Mouse (Mus musculus) embryonic facial prominence, embryonic 11.5 days (tissue): ENCODE results near the gene Fars2. TPM values are rescaled to one million over a fixed set of nuclear protein-coding genes. Genes with fewer than 3 reads are reported as not detected.

Source experiments
- ATAC-seq: fragments of 200-750 bp; cut with Nextera tagmentation; replicated peaks from 2 replicates; pipeline ENCODE4 v1.8.0; 2017; ENCODE audit warnings: low read depth; ENCODE audit not compliant: insufficient number of reproducible peaks, low FRiP score, low TSS enrichment
- DNase-seq: peaks from one replicate; pipeline ENCODE4 v3.0.0-alpha.2; 2015; ENCODE audit warnings: low spot score
- H3K27ac ChIP-seq: fragments of 300-500 bp; sonication (generic); replicated peaks from 2 replicates; pipeline ENCODE4 v1.5.1; 2014; ENCODE audit warnings: mild to moderate bottlenecking, low read depth, low read length, control low read depth
- H3K27me3 ChIP-seq: fragments of 300-500 bp; sonication (generic); 2 replicates; pipeline ENCODE4 v1.6.1; 2014; ENCODE audit warnings: mild to moderate bottlenecking, low read length, moderate library complexity, mixed read lengths; ENCODE audit not compliant: control insufficient read depth, insufficient read depth
- H3K36me3 ChIP-seq: fragments of 300-500 bp; sonication (generic); replicated peaks from 2 replicates; pipeline ENCODE4 v1.6.1; 2014; ENCODE audit warnings: low read depth, mild to moderate bottlenecking, low read length, moderate library complexity, mixed read lengths; ENCODE audit not compliant: control insufficient read depth, insufficient read depth
- H3K4me1 ChIP-seq: fragments of 300-500 bp; sonication (generic); 2 replicates; pipeline ENCODE4 v1.6.1; 2014; ENCODE audit warnings: low read length, mixed read lengths; ENCODE audit not compliant: control insufficient read depth, insufficient read depth
- H3K4me2 ChIP-seq: fragments of 300-500 bp; sonication (generic); 2 replicates; pipeline ENCODE4 v1.6.1; 2014; ENCODE audit warnings: low read depth, mild to moderate bottlenecking, control low read depth, low read length, moderate library complexity
- H3K4me3 ChIP-seq: fragments of 300-500 bp; sonication (generic); 2 replicates; pipeline ENCODE4 v1.5.1; 2014; ENCODE audit warnings: low read depth, low read length, control low read depth
- H3K9ac ChIP-seq: fragments of 300-500 bp; sonication (generic); replicated peaks from 2 replicates; pipeline ENCODE4 v1.6.1; 2014; ENCODE audit warnings: mild to moderate bottlenecking, control low read depth, low read length
- H3K9me3 ChIP-seq: fragments of 300-500 bp; sonication (generic); replicated peaks from 2 replicates; pipeline ENCODE4 v1.6.1; 2016; ENCODE audit warnings: mild to moderate bottlenecking, low read length, inconsistent platforms, mixed read lengths; ENCODE audit not compliant: control insufficient read depth
- WGBS: fragments of 180-500 bp; shearing (Covaris S2); extraction: QIAGEN DNeasy Blood & Tissue Kit; methylation state at CpG from one replicate; pipeline ENCODE4 v1.1.7; 2014; 5-methylcytosine and 5-hydroxymethylcytosine counted together
- polyA plus RNA-seq: library from polyadenylated mRNA; unstranded; fragments of >200 nt; fragmentation: Nextera tagmentation; extraction: Ambion mirVana; gene quantifications from 2 replicates; pipeline ENCODE4 v1.2.1, GENCODE M21; 2014

Gene Fars2
- polyA plus RNA-seq, 1 experiment from 2014 or later, result 28.1 TPM

DNA sequence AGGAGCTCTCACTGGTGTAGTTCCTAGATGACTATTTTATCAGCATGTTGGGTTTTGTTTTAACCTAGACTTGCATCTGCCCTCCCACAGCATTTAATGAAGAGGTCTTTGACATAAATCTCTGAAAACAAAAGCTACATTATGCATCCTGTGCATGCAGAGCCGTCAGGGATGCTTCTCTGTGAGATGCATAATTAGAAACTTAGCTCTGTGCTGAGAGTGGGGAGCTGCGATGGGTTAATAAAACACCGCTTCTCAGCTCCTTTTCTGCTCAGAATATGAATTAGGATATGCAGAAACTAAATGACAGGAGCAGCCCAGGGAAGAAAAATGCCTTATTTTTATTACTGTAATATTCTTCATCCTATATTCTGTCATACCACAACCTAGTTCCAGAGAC lies 251.6 kb downstream of the Fars2 start:
- H3K27me3 ChIP-seq, result no peaks in the 10 kb centered on the region
- no peak overlapping the region for H3K27ac ChIP-seq
- DNase-seq (no peak), ATAC-seq (no peak)
- H3K9me3 ChIP-seq, result no peaks in the 10 kb centered on the region
- H3K4me3 ChIP-seq, result no peak overlapping the region
- 57% methylated on average over 3 of the region's 3 CpGs for WGBS
- no peaks in the 10 kb centered on the region for H3K36me3 ChIP-seq
- H3K9ac ChIP-seq, result no peak overlapping the region
- no peaks in the 10 kb centered on the region for H3K4me1 ChIP-seq
- H3K4me2 ChIP-seq, result no peak overlapping the region

DNA sequence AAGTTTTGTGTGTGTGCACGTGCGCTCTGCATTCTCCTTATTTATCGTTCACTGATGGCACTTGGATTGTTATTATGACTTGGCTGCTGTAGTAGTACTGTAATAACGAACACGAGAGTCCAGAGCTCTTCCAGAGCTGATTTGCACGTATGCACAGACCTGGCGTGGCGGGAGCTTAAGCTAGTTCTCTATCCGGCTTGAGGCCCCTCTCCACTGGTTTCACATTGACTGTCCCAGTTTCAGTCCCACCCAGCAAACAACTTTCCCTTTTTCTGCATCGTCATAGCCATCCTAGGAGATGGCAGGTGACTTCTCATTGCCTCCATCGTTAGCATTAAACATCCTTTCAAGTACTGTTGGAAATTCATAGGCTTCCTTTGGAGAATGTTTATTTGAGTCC lies 252.2 kb downstream of the Fars2 start:
- Histone ChIP-seq H3K9ac (no peak overlapping the region), H3K4me3 (no peak overlapping the region), H3K27me3 (no peaks in the 10 kb centered on the region), H3K36me3 (no peaks in the 10 kb centered on the region), H3K4me1 (no peaks in the 10 kb centered on the region), H3K4me2 (no peak overlapping the region), H3K27ac (no peak overlapping the region), H3K9me3 (no peaks in the 10 kb centered on the region)
- DNase-seq (no peak), ATAC-seq (no peak)
- WGBS, result 84% methylated on average over 11 of the region's 11 CpGs

DNA sequence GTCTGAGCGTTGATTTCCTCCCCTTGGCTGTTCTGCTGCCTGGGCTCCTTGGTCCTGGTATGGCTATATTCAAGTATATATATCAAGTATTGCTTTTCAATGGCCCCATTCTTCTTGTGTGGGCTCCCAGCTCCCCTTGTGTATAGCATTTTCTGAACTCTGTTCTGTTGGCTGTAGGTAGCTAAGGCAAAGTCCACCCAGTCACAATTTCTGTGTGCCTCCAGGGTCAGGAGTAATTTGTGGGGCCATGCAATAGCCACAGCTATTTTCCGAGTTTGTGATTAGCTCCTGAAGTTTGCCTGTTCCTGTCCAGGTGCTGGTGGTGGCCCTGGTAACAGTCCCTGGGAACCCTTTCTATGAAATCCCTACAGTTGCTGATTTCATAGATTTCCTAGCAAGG lies 266.0 kb downstream of the Fars2 start:
- Histone ChIP-seq H3K9ac (no peak overlapping the region), H3K4me1 (no peaks in the 10 kb centered on the region), H3K9me3 (no peaks in the 10 kb centered on the region), H3K27ac (no peak overlapping the region), H3K27me3 (no peaks in the 10 kb centered on the region), H3K4me3 (no peak overlapping the region), H3K4me2 (no peak overlapping the region), H3K36me3 (no peaks in the 10 kb centered on the region)
- ATAC-seq (no peak), DNase-seq (no peak)
- WGBS, result 64% methylated on average over 2 of the region's 2 CpGs

DNA sequence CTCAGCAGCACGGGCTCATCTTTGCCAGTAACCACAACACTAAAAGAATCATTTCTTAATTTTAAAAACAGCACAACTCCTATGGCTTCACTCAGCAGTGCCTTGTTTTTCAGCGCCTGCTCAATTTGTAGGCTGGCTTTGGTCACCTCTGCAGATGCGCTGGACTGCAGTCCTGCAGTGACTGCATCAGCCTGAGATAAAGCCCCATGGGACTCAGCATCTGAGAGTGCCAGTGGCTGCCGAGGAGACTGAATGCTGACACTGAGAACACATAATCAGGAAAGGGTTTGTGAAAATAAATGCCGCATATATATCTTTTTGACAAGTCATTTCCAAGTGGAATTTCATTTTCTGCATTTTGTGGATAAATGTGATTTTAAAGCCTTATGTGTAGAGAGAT lies 268.9 kb downstream of the Fars2 start:
- Histone ChIP-seq H3K27me3 (no peaks in the 10 kb centered on the region), H3K4me3 (no peak overlapping the region), H3K36me3 (no peaks in the 10 kb centered on the region), H3K27ac (no peak overlapping the region), H3K9me3 (no peaks in the 10 kb centered on the region), H3K9ac (no peak overlapping the region), H3K4me1 (no peaks in the 10 kb centered on the region), H3K4me2 (no peak overlapping the region)
- ATAC-seq (no peak), DNase-seq (no peak)
- 85% methylated on average over 5 of the region's 5 CpGs for WGBS

DNA sequence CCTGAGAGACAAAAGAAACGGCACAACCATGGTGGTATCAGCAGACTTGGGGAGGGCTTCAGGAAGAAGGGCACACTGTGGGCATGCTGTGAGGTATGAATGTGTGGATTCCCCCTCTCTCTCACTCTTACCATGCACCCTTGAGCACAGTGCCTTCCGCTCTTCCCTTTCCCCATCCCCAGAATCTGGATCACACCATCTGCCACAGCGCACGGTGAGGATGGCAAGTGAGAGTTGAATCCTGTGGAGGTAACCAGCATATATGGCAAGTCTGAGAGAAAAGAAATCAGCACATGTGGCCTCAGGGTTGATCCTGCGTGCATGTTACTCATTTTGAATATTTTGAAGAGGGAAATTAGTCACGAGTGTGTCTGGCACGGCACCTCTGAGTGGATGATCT lies 274.7 kb downstream of the Fars2 start:
- no peak overlapping the region for H3K27ac ChIP-seq
- ATAC-seq (no peak), DNase-seq (no peak)
- H3K27me3 ChIP-seq, result no peaks in the 10 kb centered on the region
- H3K9ac ChIP-seq, result no peak overlapping the region
- H3K4me3 ChIP-seq, result no peak overlapping the region
- H3K4me1 ChIP-seq, result no peaks in the 10 kb centered on the region
- H3K36me3 ChIP-seq, result no peaks in the 10 kb centered on the region
- H3K9me3 ChIP-seq, result no peaks in the 10 kb centered on the region
- no peak overlapping the region for H3K4me2 ChIP-seq
- 80% methylated on average over 7 of the region's 7 CpGs for WGBS

DNA sequence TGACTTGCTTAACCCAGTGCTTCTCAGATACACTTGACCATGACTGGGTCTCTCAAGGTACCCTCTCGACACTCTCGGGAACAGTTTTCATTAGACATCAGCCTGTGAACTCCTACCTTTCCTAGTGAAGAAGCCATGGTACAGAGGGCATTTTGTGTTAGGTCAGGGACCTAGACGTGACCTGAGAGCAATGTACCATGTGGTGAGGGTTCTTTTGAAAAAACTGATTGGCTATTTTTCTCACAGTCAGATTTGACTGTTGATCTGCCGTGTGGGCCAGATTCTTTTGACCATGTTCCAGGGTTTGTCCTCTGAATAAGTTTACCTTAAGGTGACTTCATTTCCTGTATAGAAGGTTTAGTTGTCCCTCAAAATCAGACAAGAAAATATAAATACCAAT lies 275.5 kb downstream of the Fars2 start:
- ATAC-seq (no peak), DNase-seq (no peak)
- Histone ChIP-seq H3K9ac (no peak overlapping the region), H3K4me2 (no peak overlapping the region), H3K4me1 (no peaks in the 10 kb centered on the region), H3K4me3 (no peak overlapping the region), H3K27me3 (no peaks in the 10 kb centered on the region), H3K36me3 (no peaks in the 10 kb centered on the region), H3K27ac (no peak overlapping the region), H3K9me3 (no peaks in the 10 kb centered on the region)
- 76% methylated on average over 4 of the region's 4 CpGs for WGBS

DNA sequence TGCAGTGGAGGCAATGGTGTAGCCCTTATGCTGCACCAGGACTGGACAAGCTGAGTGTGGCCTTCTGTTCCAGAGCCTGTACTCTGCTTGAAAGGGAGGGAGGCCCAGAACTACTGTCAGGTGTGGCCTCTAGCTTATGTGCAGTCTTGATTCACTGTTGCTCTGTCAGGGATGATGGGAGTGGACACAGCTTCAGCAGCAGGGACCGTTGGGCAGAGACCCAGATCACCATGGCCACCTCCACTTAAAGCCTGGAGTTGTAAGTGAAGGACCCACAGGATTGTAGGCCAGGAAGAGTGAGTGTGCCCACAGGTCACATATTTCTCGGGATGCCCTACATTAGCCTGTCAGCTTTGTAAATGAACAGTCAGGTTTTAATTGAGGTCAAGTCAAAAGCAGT lies 283.8 kb downstream of the Fars2 start:
- H3K9me3 ChIP-seq, result no peaks in the 10 kb centered on the region
- no peak overlapping the region for H3K9ac ChIP-seq
- H3K4me1 ChIP-seq, result no peaks in the 10 kb centered on the region
- ATAC-seq (no peak), DNase-seq (no peak)
- H3K4me2 ChIP-seq, result no peak overlapping the region
- no peaks in the 10 kb centered on the region for H3K27me3 ChIP-seq
- H3K4me3 ChIP-seq, result no peak overlapping the region
- no peak overlapping the region for H3K27ac ChIP-seq
- no peaks in the 10 kb centered on the region for H3K36me3 ChIP-seq
- WGBS, result 63% methylated on average over 2 of the region's 2 CpGs

DNA sequence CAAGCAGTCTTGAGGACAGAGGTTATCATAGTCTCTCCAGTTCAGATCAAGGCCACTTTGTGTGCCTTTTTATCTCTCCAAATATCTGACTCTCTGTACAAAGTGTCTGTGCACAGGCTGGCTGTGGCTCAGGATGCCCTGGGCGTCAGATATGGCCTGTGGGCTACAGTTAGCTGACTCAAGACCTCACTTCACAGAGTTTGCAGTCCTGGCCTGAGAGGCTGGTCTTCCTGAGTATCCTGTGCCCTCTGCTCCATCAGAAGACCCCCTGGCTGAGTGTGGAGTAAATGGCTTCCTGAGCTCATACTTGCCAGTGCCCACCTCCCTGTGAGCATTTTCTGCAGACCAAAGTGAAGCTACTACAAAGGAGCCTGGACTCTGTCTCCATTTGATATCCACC lies 296.1 kb downstream of the Fars2 start:
- no peak overlapping the region for H3K9ac ChIP-seq

DNA sequence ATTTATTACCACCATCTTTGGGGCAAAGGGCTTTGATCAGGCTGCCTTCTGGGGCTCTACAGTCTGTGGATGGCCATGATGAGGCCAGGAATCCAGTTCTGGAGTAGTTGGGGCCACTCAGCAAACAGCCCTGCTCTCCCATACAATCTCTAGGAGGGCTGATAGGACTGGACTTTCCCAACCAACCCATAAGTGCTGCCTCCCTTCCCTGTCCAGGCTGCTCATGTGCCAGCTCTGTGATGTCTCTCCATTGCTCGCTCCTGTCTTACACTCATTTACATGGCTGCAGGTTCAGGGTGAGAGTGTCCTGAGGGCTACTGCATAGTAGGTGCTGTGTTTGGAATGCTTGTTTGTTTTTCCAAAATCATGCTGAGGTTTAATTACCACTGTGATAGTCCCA lies 298.0 kb downstream of the Fars2 start:
- no peak for ATAC-seq
- no peaks in the 10 kb centered on the region for H3K36me3 ChIP-seq
- H3K9me3 ChIP-seq, result no peaks in the 10 kb centered on the region
- H3K4me3 ChIP-seq, result no peak overlapping the region
- H3K27ac ChIP-seq, result no peak overlapping the region
- no peaks in the 10 kb centered on the region for H3K27me3 ChIP-seq
- H3K4me1 ChIP-seq, result no peaks in the 10 kb centered on the region
- WGBS, result 91% methylated on average over 1 of the region's 1 CpGs
- no peak for DNase-seq
- H3K9ac ChIP-seq, result no peak overlapping the region
- no peak overlapping the region for H3K4me2 ChIP-seq

More for the DNA sequence above, 296.1 kb downstream of the Fars2 start:
- Histone ChIP-seq H3K9me3 (no peaks in the 10 kb centered on the region), H3K4me1 (no peaks in the 10 kb centered on the region), H3K27ac (no peak overlapping the region), H3K4me3 (no peak overlapping the region), H3K36me3 (no peaks in the 10 kb centered on the region), H3K27me3 (no peaks in the 10 kb centered on the region), H3K4me2 (no peak overlapping the region)
- ATAC-seq (no peak), DNase-seq (no peak)
- 77% methylated on average over 1 of the region's 1 CpGs for WGBS
